Mouse (Mus musculus): ENCODE results near the gene Schip1. TPM values are rescaled to one million over a fixed set of nuclear protein-coding genes. Genes with fewer than 3 reads are reported as not detected.
A peak's percentile ranks its signal among the peaks of the same experiment; 100 is the strongest.

Gene Schip1
- polyA plus RNA-seq, 1 experiment from 2014 or later, result 2.3 TPM

DNA sequence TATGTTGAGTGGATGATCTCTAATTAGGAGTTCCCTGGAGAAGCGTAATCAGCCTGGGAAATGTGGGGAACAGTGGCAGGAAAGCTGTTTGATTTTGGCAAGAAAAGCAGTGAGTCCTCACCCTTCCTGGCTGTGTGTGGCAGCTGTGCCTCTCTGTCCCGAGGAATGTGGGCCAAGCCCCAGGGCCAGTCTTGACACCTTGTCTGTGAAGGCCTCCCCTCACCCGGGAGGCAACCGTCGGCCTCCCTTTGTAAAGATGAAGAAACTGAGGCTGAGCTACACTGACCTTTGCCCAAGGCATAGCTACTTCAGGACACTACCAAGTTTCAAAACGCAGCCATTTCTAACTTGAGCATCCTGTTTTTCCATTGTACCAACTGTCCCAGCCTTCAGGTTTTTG, 481.3 kb downstream of the Schip1 start:
- WGBS (ENCODE audit: insufficient replicate concordance), result 63% methylated on average over 6 of the region's 6 CpGs
- DNase-seq (no peak), ATAC-seq (no peak)
- Histone ChIP-seq H3K9ac (replicated peaks) (no peak overlapping the region), H3K4me2 (ENCODE audit: low read depth, low read length) (no peak overlapping the region), H3K9me3 (ENCODE audit: low read length) (no peaks in the 10 kb centered on the region), H3K36me3 (replicated peaks; ENCODE audit: insufficient read depth, low read length) (no peaks in the 10 kb centered on the region), H3K4me3 (ENCODE audit: low read depth, low read length) (no peak overlapping the region), H3K4me1 (ENCODE audit: insufficient read depth) (0 out of 2 replicates have a peak, but pooled peaks cover 3% of the 10 kb centered on the region), H3K27ac (ENCODE audit: low read depth) (no peak overlapping the region), H3K27me3 (ENCODE audit: insufficient read depth, low read length) (no peaks in the 10 kb centered on the region)
- no peak for TF ChIP-seq EP300 (IDR thresholded peaks at IDR 0.05; ENCODE audit: low read depth)
- no peak for TF ChIP-seq CTCF (IDR thresholded peaks at IDR 0.05; ENCODE audit: low read depth)

DNA sequence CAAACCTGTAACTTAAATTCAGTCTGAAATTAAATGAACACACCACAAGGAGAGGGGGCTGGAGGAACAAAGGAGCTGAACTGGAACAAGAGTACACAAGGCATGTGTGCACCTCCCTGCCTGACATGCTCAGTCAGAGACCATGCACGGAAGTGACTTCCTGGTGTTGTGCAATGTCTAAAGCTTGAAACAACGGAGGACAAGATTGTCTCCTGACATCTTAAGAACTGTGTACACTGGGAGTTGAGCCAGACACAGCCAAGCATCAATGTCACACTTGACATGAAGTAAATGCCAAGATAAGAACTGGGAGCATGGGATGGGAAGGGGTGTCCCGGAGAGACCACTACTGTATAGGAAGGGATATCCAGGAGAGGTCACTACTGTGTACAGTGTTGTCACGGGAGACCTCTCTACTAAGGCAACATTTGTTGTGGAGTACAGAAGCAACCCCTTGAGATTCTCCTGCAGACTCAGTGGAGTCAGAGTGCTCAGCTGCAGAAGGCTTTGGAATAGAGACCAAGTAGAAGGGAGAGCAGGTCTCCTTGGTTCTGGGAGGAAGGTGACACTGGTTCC, 490.6 kb downstream of the Schip1 start:
- Histone ChIP-seq H3K27me3 (ENCODE audit: insufficient read depth, low read length) (no peaks in the 10 kb centered on the region), H3K4me2 (ENCODE audit: low read depth, low read length) (no peak overlapping the region), H3K27ac (ENCODE audit: low read depth) (no peak overlapping the region), H3K4me1 (ENCODE audit: insufficient read depth) (no peaks in the 10 kb centered on the region), H3K36me3 (replicated peaks; ENCODE audit: insufficient read depth, low read length) (no peaks in the 10 kb centered on the region), H3K9me3 (ENCODE audit: low read length) (no peaks in the 10 kb centered on the region), H3K4me3 (ENCODE audit: low read depth, low read length) (no peak overlapping the region), H3K9ac (replicated peaks) (no peak overlapping the region)
- WGBS (ENCODE audit: insufficient replicate concordance), result 29% methylated on average over 4 of the region's 4 CpGs
- ATAC-seq (no peak), DNase-seq (no peak)
- TF ChIP-seq EP300 (IDR thresholded peaks at IDR 0.05; ENCODE audit: low read depth) (no peak), CTCF (IDR thresholded peaks at IDR 0.05; ENCODE audit: low read depth) (no peak)

DNA sequence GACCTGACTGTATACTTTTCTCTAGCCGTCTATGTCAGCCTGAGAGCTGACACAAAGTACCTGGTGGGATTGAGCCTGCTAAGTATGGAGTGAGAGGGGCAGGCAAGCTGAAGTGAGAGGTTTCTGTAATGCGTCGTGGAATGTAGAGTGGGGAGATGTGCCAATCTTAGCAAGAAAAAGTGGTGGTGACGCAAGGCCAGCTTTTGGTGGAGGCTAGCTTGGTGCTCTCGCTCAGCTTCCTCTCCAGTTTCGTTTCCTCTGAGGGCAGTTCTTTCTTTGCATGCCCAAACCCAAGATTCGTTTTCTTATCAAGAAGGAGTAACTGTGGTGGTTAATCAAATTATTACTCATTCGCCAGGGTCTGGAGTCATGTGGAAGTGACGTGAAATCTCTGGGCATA, 492.3 kb downstream of the Schip1 start:
- no peak for ATAC-seq
- no peak overlapping the region for H3K4me3 ChIP-seq (ENCODE audit: low read depth, low read length)

GRCm38 (mm10) chr3:68558744-68559143, 494.1 kb downstream of the Schip1 start:
- TF ChIP-seq EP300 (IDR thresholded peaks at IDR 0.05; ENCODE audit: low read depth) (no peak), CTCF (IDR thresholded peaks at IDR 0.05; ENCODE audit: low read depth) (no peak)
- H3K27me3 ChIP-seq (ENCODE audit: insufficient read depth, low read length), result no peaks in the 10 kb centered on the region
- H3K9ac ChIP-seq (replicated peaks), result no peak overlapping the region
- no peak overlapping the region for H3K4me3 ChIP-seq (ENCODE audit: low read depth, low read length)
- ATAC-seq (no peak), DNase-seq (no peak)
- no peaks in the 10 kb centered on the region for H3K9me3 ChIP-seq (ENCODE audit: low read length)
- H3K27ac ChIP-seq (ENCODE audit: low read depth), result no peak overlapping the region
- WGBS (ENCODE audit: insufficient replicate concordance), result 48% methylated on average over 6 of the region's 6 CpGs
- no peak overlapping the region for H3K4me2 ChIP-seq (ENCODE audit: low read depth, low read length)
- H3K4me1 ChIP-seq (ENCODE audit: insufficient read depth), result no peaks in the 10 kb centered on the region
- no peaks in the 10 kb centered on the region for H3K36me3 ChIP-seq (replicated peaks; ENCODE audit: insufficient read depth, low read length)

More for the DNA sequence above, 492.3 kb downstream of the Schip1 start:
- Histone ChIP-seq H3K36me3 (replicated peaks; ENCODE audit: insufficient read depth, low read length) (no peaks in the 10 kb centered on the region), H3K9me3 (ENCODE audit: low read length) (no peaks in the 10 kb centered on the region), H3K27ac (ENCODE audit: low read depth) (no peak overlapping the region), H3K4me2 (ENCODE audit: low read depth, low read length) (no peak overlapping the region), H3K9ac (replicated peaks) (no peak overlapping the region), H3K4me1 (ENCODE audit: insufficient read depth) (no peaks in the 10 kb centered on the region), H3K27me3 (ENCODE audit: insufficient read depth, low read length) (no peaks in the 10 kb centered on the region)
- peak; percentile 29 for DNase-seq
- 63% methylated on average over 9 of the region's 9 CpGs for WGBS (ENCODE audit: insufficient replicate concordance)
- TF ChIP-seq CTCF (IDR thresholded peaks at IDR 0.05; ENCODE audit: low read depth), result no peak
- TF ChIP-seq EP300 (IDR thresholded peaks at IDR 0.05; ENCODE audit: low read depth), result no peak

GRCm38 (mm10) chr3:68560057-68560456, 495.5 kb downstream of the Schip1 start:
- Histone ChIP-seq H3K4me2 (ENCODE audit: low read depth, low read length) (no peak overlapping the region), H3K9ac (replicated peaks) (no peak overlapping the region), H3K4me3 (ENCODE audit: low read depth, low read length) (no peak overlapping the region), H3K4me1 (ENCODE audit: insufficient read depth) (no peaks in the 10 kb centered on the region), H3K9me3 (ENCODE audit: low read length) (no peaks in the 10 kb centered on the region), H3K36me3 (replicated peaks; ENCODE audit: insufficient read depth, low read length) (no peaks in the 10 kb centered on the region), H3K27ac (ENCODE audit: low read depth) (no peak overlapping the region), H3K27me3 (ENCODE audit: insufficient read depth, low read length) (no peaks in the 10 kb centered on the region)
- no peak for ATAC-seq
- TF ChIP-seq EP300 (IDR thresholded peaks at IDR 0.05; ENCODE audit: low read depth) (no peak), CTCF (IDR thresholded peaks at IDR 0.05; ENCODE audit: low read depth) (no peak)
- WGBS (ENCODE audit: insufficient replicate concordance), result 71% methylated on average over 5 of the region's 5 CpGs
- no peak for DNase-seq

DNA sequence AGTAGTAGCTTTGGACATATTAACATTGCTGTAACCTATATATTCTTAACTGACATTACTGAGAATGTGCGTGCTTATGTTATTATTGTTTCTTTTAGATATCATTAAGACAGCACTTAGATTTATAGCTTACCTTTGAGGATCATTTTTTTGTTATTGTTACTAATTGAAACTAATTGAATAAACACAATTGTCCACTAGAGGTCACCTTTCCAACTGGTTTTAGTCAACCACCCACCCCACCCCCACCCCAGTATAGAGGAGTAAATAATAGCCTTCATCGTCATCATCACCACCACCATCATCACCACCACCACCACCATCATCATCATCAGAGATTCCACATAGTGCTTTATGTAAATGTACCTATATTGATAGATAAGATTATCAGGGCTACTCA, 498.2 kb downstream of the Schip1 start:
- H3K9ac ChIP-seq (replicated peaks), result no peak overlapping the region
- H3K27me3 ChIP-seq (ENCODE audit: insufficient read depth, low read length), result no peaks in the 10 kb centered on the region
- H3K36me3 ChIP-seq (replicated peaks; ENCODE audit: insufficient read depth, low read length), result no peaks in the 10 kb centered on the region
- no peak for ATAC-seq
- no peaks in the 10 kb centered on the region for H3K9me3 ChIP-seq (ENCODE audit: low read length)
- no peak overlapping the region for H3K27ac ChIP-seq (ENCODE audit: low read depth)
- TF ChIP-seq EP300 (IDR thresholded peaks at IDR 0.05; ENCODE audit: low read depth) (no peak), CTCF (IDR thresholded peaks at IDR 0.05; ENCODE audit: low read depth) (peak; percentile 28; the same call in 1 of the 2 replicates)
- WGBS (ENCODE audit: insufficient replicate concordance), result 62% methylated on average over 2 of the region's 2 CpGs
- no peak overlapping the region for H3K4me3 ChIP-seq (ENCODE audit: low read depth, low read length)
- DNase-seq, result no peak
- H3K4me1 ChIP-seq (ENCODE audit: insufficient read depth), result no peaks in the 10 kb centered on the region
- H3K4me2 ChIP-seq (ENCODE audit: low read depth, low read length), result no peak overlapping the region
